13 mouse cellular contexts compared by ENCODE assay signal in genomic region chr16:30661086-30661977, GRCm38 (mm10).
DNase-seq lines count a peak whose midpoint lies in the region.
"Had no signal": no experiment of that assay in that cellular context is flagged by ENCODE, and none has a peak within 500 bp of the region (broad histone marks: within the 10 kb centered on the region; RNA-seq: fewer than 3 reads in every experiment).

No protein-coding gene starts in this region.

- DNase-seq in gastrocnemius, postnatal 25 days, result peak; percentile 39
- no peak for DNase-seq in gastrocnemius, postnatal 4 days (ENCODE audit: low spot score in 2 of 2)
- peak; percentile 40 to 47 for DNase-seq in right cerebral cortex, postnatal 10 days (ENCODE audit: low spot score in 2 of 2)
- DNase-seq in right cerebral cortex, postnatal 25 days, result no peak
- peak; percentile 24 for DNase-seq in layer of hippocampus, adult 9-10 months (ENCODE audit: low spot score)
- no peak for DNase-seq in adrenal gland, postnatal 25 days
- DNase-seq in adrenal gland, adult 2 months, result no peak
- DNase-seq: cerebellum, adult 2 months; heart, adult 18-20 months; heart, postnatal 10 days; lung, postnatal 10 days; right cerebral cortex, postnatal 14 days; thymus, adult 18-20 months had no signal

Comparison
In these comparisons a context has a peak if more than half of its experiments do, and no peak if none do; other contexts are left out.
1. DNase-seq: peak in gastrocnemius, postnatal 25 days (single experiment), right cerebral cortex, postnatal 10 days (2 of 2) and layer of hippocampus, adult 9-10 months (single experiment); none in gastrocnemius, postnatal 4 days (0 of 2), right cerebral cortex, postnatal 25 days (single experiment), adrenal gland, postnatal 25 days (single experiment) and adrenal gland, adult 2 months (single experiment).